8 mouse cellular contexts compared by ENCODE assay signal in the genomic region with DNA sequence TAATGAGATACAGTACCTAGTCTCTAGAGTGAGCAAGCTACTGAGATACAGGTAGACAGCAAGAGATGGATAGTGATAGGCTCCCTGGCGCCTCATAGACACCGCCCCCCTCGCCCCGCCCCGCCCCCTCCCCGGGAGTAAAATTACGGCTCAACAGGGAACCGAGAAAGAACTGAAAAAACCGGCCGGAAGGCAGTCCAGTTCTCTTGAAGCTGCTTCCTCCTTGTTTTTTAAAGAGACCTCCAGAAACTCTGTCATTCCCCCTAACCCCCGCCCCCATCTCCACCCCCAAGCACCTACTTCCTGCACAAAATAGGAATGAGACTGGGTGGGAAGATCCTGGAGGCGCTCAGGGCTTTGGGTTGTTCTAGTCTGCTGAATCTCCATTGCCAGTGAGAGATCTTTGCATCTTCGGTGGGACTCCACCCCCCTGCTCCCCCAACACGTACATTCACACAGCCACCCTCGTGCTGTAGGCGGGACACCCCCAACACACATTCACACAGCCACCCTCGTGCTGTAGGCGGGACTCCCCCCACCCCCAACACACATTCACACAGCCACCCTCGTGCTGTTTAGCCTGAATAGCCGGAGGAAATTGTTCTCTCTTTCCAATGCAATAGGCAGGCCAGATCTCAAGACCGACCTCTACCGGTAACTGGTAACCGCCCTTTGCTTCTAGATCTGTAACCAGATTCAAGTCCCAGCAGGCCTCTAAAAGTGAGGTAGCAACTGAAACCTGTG. TPM values are rescaled to one million over a fixed set of nuclear protein-coding genes. Genes with fewer than 3 reads are reported as not detected.
DNase-seq lines count a peak whose midpoint lies in the region.

No protein-coding gene starts in this region.

- no peaks in the 10 kb centered on the region for H3K9me3 ChIP-seq in megakaryocyte, embryonic 14.5 days

- peaks cover 13% of the 10 kb centered on the region for H3K36me3 ChIP-seq in megakaryocyte, embryonic 14.5 days (replicated peaks; ENCODE audit: low read length)

- H3K4me3 ChIP-seq in megakaryocyte, embryonic 14.5 days (replicated peaks): peak overlapping the region; percentile 90

- peak; percentile 38 to 49 for DNase-seq in adrenal gland, adult 18-20 months (ENCODE audit: low spot score in 2 of 2)
- DNase-seq in embryo, embryonic 10.5 days (ENCODE audit: low spot score): peak; percentile 80
- peak; percentile 34 for DNase-seq in gastrocnemius, postnatal 10 days
- DNase-seq in induced T-regulatory cell, adult 2 months (ENCODE audit: low read depth): peak; percentile 87
- DNase-seq in left cerebral cortex, adult 9 months (ENCODE audit: low spot score in 2 of 2): peak; percentile 36 to 55
- peak; percentile 62 to 64 for DNase-seq in right cerebral cortex, postnatal 10 days (ENCODE audit: low spot score in 2 of 2)
- peak; percentile 66 to 74 for DNase-seq in urinary bladder, postnatal 36 days (ENCODE audit: low spot score in 2 of 2)

- no peaks in the 10 kb centered on the region for H3K27me3 ChIP-seq in megakaryocyte, embryonic 14.5 days (replicated peaks)

- H3K4me1 ChIP-seq in megakaryocyte, embryonic 14.5 days: peaks cover 56% of the 10 kb centered on the region

RNA-seq across cellular contexts. Expression of gene Pds5a, which starts 26.4 kb away (rescaled TPM):
- 10 to 100 TPM; 77.6 to 85.9 TPM for total RNA-seq in adrenal gland, adult 18-20 months (2021)
- 10 to 100 TPM; 47.5 to 59.1 TPM for total RNA-seq in gastrocnemius, postnatal 10 days (2021)
- polyA plus RNA-seq in megakaryocyte, embryonic 14.5 days (2012; ENCODE audit: insufficient read depth, low replicate concordance): 1.8 and 4.8 TPM in 2 replicates

RNA-seq across cellular contexts. Expression of gene N4bp2, which starts 38.8 kb away (rescaled TPM):
- total RNA-seq in adrenal gland, adult 18-20 months (2021): 10 to 100 TPM in 1 of 2 experiments, 1 to 10 TPM in 1; 8.1 to 12.0 TPM
- total RNA-seq in gastrocnemius, postnatal 10 days (2021): 10 to 100 TPM; 23.4 to 30.2 TPM
- 3.4 and 4.3 TPM in 2 replicates for polyA plus RNA-seq in megakaryocyte, embryonic 14.5 days (2012; ENCODE audit: insufficient read depth, low replicate concordance)

Comparison
In these comparisons a context has a peak if more than half of its experiments do, and no peak if none do; other contexts are left out.
1. Peak in every context shown above with its lines: DNase-seq and H3K4me3 ChIP-seq.
2. DNase-seq: peak in every context shown above with its lines; median percentile 87 in induced T-regulatory cell, adult 2 months; 80 in embryo, embryonic 10.5 days; 70 in urinary bladder, postnatal 36 days; 63 in right cerebral cortex, postnatal 10 days; 46 in left cerebral cortex, adult 9 months; 44 in adrenal gland, adult 18-20 months; 34 in gastrocnemius, postnatal 10 days.